Mouse (Mus musculus): ENCODE measurements around the gene Pigb.

- TF ChIP-seq CTCF (IDR thresholded peaks at IDR 0.05; ENCODE audit: borderline replicate concordance, insufficient read depth, low read depth, low read length) (no peak), POLR2A (IDR thresholded peaks at IDR 0.05; ENCODE audit: borderline replicate concordance, insufficient read depth, low read length) (no peak)
Observed at GRCm38 (mm10) chr9:73002177-73002576, 38.0 kb downstream of the Pigb start.

Data from cerebellum, adult 2 months (tissue).